Mouse (Mus musculus) hindbrain, embryonic 11.5 days (tissue): Measurements from ENCODE around the gene Rbm34. TPM values are rescaled to one million over a fixed set of nuclear protein-coding genes. Genes with fewer than 3 reads are reported as not detected.

Source experiments
- ATAC-seq: fragments of 200-750 bp; cut with Nextera tagmentation; 2 replicates; pipeline ENCODE4 v1.8.0; 2017; ENCODE audit warnings: mild to moderate bottlenecking, moderate TSS enrichment, moderate library complexity; ENCODE audit not compliant: low FRiP score
- DNase-seq: peaks from one replicate; pipeline ENCODE4 v3.0.0-alpha.2; 2015; ENCODE audit warnings: low spot score
- H3K27ac ChIP-seq: fragments of 300-500 bp; sonication (generic); 2 replicates; pipeline ENCODE4 v1.5.1; 2014; ENCODE audit warnings: mild to moderate bottlenecking, low read depth, low read length
- H3K27me3 ChIP-seq: fragments of 300-500 bp; sonication (generic); 2 replicates; pipeline ENCODE4 v1.6.1; 2014; ENCODE audit warnings: mild to moderate bottlenecking, low read length, moderate library complexity, mixed read lengths; ENCODE audit not compliant: control insufficient read depth, insufficient read depth
- H3K36me3 ChIP-seq: fragments of 300-500 bp; sonication (generic); 2 replicates; pipeline ENCODE4 v1.6.1; 2014; ENCODE audit warnings: mild to moderate bottlenecking, low read length, moderate library complexity, mixed read lengths; ENCODE audit not compliant: control insufficient read depth, insufficient read depth
- H3K4me1 ChIP-seq: fragments of 300-500 bp; sonication (generic); replicated peaks from 2 replicates; pipeline ENCODE4 v1.6.1; 2014; ENCODE audit warnings: low read length, mixed read lengths; ENCODE audit not compliant: control insufficient read depth, insufficient read depth
- H3K4me2 ChIP-seq: fragments of 300-500 bp; sonication (generic); replicated peaks from 2 replicates; pipeline ENCODE4 v1.6.1; 2014; ENCODE audit warnings: mild to moderate bottlenecking, low read depth, low read length
- H3K4me3 ChIP-seq: fragments of 300-500 bp; sonication (generic); 2 replicates; pipeline ENCODE4 v1.5.1; 2014; ENCODE audit warnings: low read depth, low read length
- H3K9ac ChIP-seq: fragments of 300-500 bp; sonication (generic); 2 replicates; pipeline ENCODE4 v1.6.1; 2014; ENCODE audit warnings: low read depth, low read length
- H3K9me3 ChIP-seq: fragments of 300-500 bp; sonication (generic); 2 replicates; pipeline ENCODE4 v1.6.1; 2016; ENCODE audit warnings: low read length; ENCODE audit not compliant: control insufficient read depth
- WGBS: fragments of 180-500 bp; shearing (Covaris S2); extraction: QIAGEN DNeasy Blood & Tissue Kit; methylation state at CpG from one replicate; pipeline ENCODE4 v1.1.7; 2014; 5-methylcytosine and 5-hydroxymethylcytosine counted together
- polyA plus RNA-seq: library from polyadenylated mRNA; unstranded; fragments of >200 nt; fragmentation: Nextera tagmentation; extraction: Ambion mirVana; gene quantifications from 2 replicates; pipeline ENCODE4 v1.2.1, GENCODE M21; 2014

Gene Rbm34
- polyA plus RNA-seq, 1 experiment from 2014 or later, result 33.8 TPM

GRCm38 (mm10) chr8:126931720-126932119 is 39.2 kb downstream of the Rbm34 start:
- H3K27ac ChIP-seq, result no peak overlapping the region
- WGBS, result 46% methylated on average over 2 of the region's 2 CpGs
- H3K4me2 ChIP-seq, result no peak overlapping the region
- no peaks in the 10 kb centered on the region for H3K4me1 ChIP-seq
- H3K36me3 ChIP-seq, result 0 out of 2 replicates have a peak, but pooled peaks cover 6% of the 10 kb centered on the region
- ATAC-seq (no peak), DNase-seq (no peak)
- H3K27me3 ChIP-seq, result no peaks in the 10 kb centered on the region
- H3K4me3 ChIP-seq, result no peak overlapping the region
- H3K9me3 ChIP-seq, result no peaks in the 10 kb centered on the region
- no peak overlapping the region for H3K9ac ChIP-seq

DNA sequence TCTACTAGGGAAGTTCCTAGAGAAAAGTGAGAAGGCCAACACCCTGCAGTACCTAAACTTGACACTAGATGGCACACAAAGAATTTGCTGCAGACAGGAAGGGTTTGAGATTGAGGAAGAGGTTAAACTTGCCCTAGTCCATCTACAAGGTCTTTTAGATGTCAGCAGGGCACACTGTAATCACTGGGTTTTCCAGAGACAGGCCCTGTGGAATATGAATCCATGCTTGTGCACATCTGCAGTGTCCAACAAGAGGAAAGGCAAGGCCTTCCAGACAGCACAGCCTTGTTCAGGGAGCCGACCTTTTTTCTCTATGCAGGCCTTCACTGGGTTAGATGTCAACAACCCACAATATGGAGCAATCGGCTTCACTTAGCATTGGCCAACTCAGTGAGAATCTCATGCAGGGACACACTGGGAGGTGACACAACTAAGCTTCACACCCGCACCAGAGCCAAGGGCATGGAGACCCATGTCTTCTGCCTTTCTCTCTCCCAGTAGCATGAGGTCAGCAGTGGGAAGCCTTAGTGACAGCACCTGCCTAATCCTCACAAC is 41.2 kb downstream of the Rbm34 start:
- no peak overlapping the region for H3K4me3 ChIP-seq
- H3K9ac ChIP-seq, result no peak overlapping the region
- DNase-seq, result peak; percentile 85
- H3K4me2 ChIP-seq, result no peak overlapping the region
- H3K9me3 ChIP-seq, result no peaks in the 10 kb centered on the region
- ATAC-seq, result 0 out of 2 replicates have a peak, but pooled peaks have one; percentile 19
- WGBS, result 76% methylated on average over 3 of the region's 3 CpGs
- no peaks in the 10 kb centered on the region for H3K27me3 ChIP-seq
- no peak overlapping the region for H3K27ac ChIP-seq
- H3K4me1 ChIP-seq, result no peaks in the 10 kb centered on the region
- H3K36me3 ChIP-seq, result 0 out of 2 replicates have a peak, but pooled peaks cover 3% of the 10 kb centered on the region

DNA sequence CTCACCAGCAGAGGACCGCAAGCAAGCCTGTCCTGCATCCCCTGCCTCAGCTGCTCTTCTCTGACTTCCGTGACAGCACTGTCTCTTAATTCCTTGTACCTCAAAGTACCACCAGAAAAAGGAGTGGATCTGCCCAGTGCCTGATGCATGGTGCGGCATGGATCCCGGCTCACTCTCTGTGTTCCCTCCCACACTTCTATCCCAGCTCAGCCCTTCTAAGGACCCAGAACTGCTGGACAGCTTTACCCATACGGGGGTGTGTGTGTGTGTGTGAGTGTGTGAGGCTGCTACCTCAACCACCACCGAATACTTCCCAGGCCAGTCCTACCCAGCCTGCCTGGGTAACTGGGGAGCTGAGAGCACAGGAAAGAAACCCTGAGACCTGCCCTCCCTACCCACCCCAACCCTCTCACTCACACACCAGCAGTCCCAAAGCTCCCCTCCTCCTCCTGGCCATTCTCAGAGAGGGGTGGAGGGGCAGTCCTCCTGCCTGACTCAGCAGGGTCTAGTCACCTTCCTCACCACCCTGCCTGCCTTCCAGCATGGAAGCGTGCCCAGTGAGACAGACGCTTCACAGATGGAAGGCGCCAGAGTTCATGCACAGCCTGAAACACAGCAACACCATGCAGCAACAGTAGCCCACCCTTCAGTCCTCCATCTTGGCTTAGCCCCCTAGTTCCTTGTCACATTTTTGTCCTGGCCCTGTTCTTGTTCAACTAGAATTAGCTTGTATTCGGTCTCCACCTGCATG is 41.9 kb downstream of the Rbm34 start:
- H3K4me2 ChIP-seq, result no peak overlapping the region
- H3K9me3 ChIP-seq, result no peaks in the 10 kb centered on the region
- 89% methylated on average over 10 of the region's 10 CpGs for WGBS
- 0 out of 2 replicates have a peak, but pooled peaks cover 3% of the 10 kb centered on the region for H3K36me3 ChIP-seq
- no peak overlapping the region for H3K27ac ChIP-seq
- H3K4me3 ChIP-seq, result no peak overlapping the region
- H3K9ac ChIP-seq, result no peak overlapping the region
- no peaks in the 10 kb centered on the region for H3K4me1 ChIP-seq
- no peak for DNase-seq
- no peaks in the 10 kb centered on the region for H3K27me3 ChIP-seq
- 0 out of 2 replicates have a peak, but pooled peaks have one; percentile 38 for ATAC-seq

DNA sequence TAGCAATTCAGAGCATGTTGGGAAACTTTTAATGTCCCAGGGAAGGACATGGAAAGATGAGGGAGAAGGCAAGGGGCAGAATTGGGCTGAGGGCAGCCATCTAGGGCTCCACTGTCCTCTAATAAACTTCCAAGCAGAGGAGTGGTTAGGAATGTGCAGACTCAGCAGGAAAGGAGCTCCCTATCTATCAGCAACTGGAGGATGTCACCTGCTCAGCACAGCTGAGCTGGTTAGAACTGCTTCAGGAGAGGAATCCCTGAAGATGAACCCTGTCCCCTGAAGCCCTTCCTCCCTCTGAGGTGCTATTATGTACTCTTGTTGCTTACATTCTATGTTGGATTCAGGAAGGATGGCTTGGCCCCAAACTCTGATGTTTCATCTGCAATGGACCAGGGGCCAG is 42.8 kb downstream of the Rbm34 start:
- Histone ChIP-seq H3K27ac (no peak overlapping the region), H3K27me3 (no peaks in the 10 kb centered on the region), H3K4me1 (no peaks in the 10 kb centered on the region), H3K9ac (no peak overlapping the region), H3K36me3 (0 out of 2 replicates have a peak, but pooled peaks cover 3% of the 10 kb centered on the region), H3K9me3 (no peaks in the 10 kb centered on the region), H3K4me3 (no peak overlapping the region), H3K4me2 (no peak overlapping the region)
- no peak for ATAC-seq
- DNase-seq, result no peak

DNA sequence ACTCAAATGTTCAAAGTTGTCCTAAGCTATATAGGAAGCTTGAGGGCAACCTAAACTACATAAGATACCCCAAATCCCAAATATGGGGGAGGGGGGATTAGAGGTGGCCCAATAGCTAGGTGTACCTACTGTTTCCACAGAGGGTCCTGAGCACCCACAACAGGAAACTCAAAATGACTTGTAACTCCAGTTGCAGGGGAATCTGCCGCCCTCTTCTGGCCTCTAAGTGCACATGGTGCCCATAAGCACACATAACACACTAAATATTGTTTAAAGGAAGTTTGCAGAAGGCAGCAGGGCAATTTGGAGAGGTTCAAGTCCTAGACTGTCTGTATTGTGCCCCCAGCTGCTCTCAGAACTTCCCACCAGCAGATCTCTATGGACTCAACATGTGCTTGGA is 43.8 kb downstream of the Rbm34 start:
- Histone ChIP-seq H3K36me3 (no peaks in the 10 kb centered on the region), H3K27ac (no peak overlapping the region), H3K4me3 (no peak overlapping the region), H3K9ac (no peak overlapping the region), H3K9me3 (no peaks in the 10 kb centered on the region), H3K4me2 (no peak overlapping the region), H3K27me3 (no peaks in the 10 kb centered on the region), H3K4me1 (no peaks in the 10 kb centered on the region)
- 50% methylated on average over 1 of the region's 1 CpGs for WGBS
- DNase-seq (no peak), ATAC-seq (no peak)

GRCm38 (mm10) chr8:126922981-126923380 is 47.9 kb downstream of the Rbm34 start:
- DNase-seq, result no peak
- WGBS, result 91% methylated on average over 7 of the region's 7 CpGs
- no peak overlapping the region for H3K4me2 ChIP-seq

DNA sequence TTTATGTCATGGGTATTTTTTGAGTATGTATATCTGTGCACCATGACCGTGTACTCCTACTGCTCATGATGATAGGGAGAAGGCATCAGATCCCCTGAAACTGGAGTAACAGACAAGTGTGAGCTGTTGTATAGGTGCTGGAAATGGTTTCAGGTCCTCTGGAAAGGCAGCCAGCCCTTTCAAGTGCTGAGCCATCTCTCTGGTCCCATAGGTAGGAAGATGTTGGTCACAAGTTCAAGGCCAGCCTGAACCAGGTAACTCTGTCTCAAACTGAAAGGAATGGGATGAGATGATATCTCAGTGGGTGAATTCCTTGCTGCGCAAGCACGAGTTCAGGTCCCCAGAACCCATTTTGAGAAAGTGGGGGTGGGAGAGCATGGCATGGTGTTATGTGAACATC is 49.4 kb downstream of the Rbm34 start:
- H3K4me2 ChIP-seq, result no peak overlapping the region
- H3K9me3 ChIP-seq, result no peaks in the 10 kb centered on the region
- no peak overlapping the region for H3K9ac ChIP-seq
- H3K27me3 ChIP-seq, result no peaks in the 10 kb centered on the region
- ATAC-seq, result no peak
- H3K4me1 ChIP-seq, result no peaks in the 10 kb centered on the region
- DNase-seq, result no peak
- 86% methylated on average over 3 of the region's 3 CpGs for WGBS
- no peak overlapping the region for H3K4me3 ChIP-seq
- no peaks in the 10 kb centered on the region for H3K36me3 ChIP-seq
- no peak overlapping the region for H3K27ac ChIP-seq

More at GRCm38 (mm10) chr8:126922981-126923380, 47.9 kb downstream of the Rbm34 start:
- no peak overlapping the region for H3K27ac ChIP-seq
- H3K9me3 ChIP-seq, result no peaks in the 10 kb centered on the region
- ATAC-seq, result no peak
- no peak overlapping the region for H3K9ac ChIP-seq
- H3K36me3 ChIP-seq, result no peaks in the 10 kb centered on the region
- no peak overlapping the region for H3K4me3 ChIP-seq
- H3K27me3 ChIP-seq, result no peaks in the 10 kb centered on the region
- H3K4me1 ChIP-seq, result no peaks in the 10 kb centered on the region

- Histone ChIP-seq H3K27ac (0 out of 2 replicates have a peak overlapping the region, but pooled peaks have one; percentile 30), H3K9me3 (no peaks in the 10 kb centered on the region), H3K4me1 (no peaks in the 10 kb centered on the region), H3K4me2 (no peak overlapping the region), H3K27me3 (no peaks in the 10 kb centered on the region), H3K36me3 (no peaks in the 10 kb centered on the region), H3K4me3 (no peak overlapping the region), H3K9ac (no peak overlapping the region)
- DNase-seq (peak; percentile 71), ATAC-seq (peak; percentile 67; the same call in 1 of the 2 replicates)
- 29% methylated on average over 3 of the region's 3 CpGs for WGBS
Measured at GRCm38 (mm10) chr8:126920845-126921244, 50.0 kb downstream of the Rbm34 start.

- no peak overlapping the region for H3K4me3 ChIP-seq
- 82% methylated on average over 6 of the region's 6 CpGs for WGBS
- H3K9me3 ChIP-seq, result no peaks in the 10 kb centered on the region
- H3K9ac ChIP-seq, result no peak overlapping the region
- DNase-seq, result no peak
- H3K36me3 ChIP-seq, result no peaks in the 10 kb centered on the region
- ATAC-seq, result no peak
- H3K4me1 ChIP-seq, result no peaks in the 10 kb centered on the region
- H3K27me3 ChIP-seq, result no peaks in the 10 kb centered on the region
- no peak overlapping the region for H3K27ac ChIP-seq
- no peak overlapping the region for H3K4me2 ChIP-seq
Measured at GRCm38 (mm10) chr8:126920386-126920785, 50.5 kb downstream of the Rbm34 start.
